Mouse (Mus musculus): ENCODE results near the gene Camta2. TPM values are rescaled to one million over a fixed set of nuclear protein-coding genes. Genes with fewer than 3 reads are reported as not detected.
A peak's percentile ranks its signal among the peaks of the same experiment; 100 is the strongest.

Gene Camta2
- polyA plus RNA-seq, 1 experiment from 2014 or later = 14.4 TPM

GRCm38 (mm10) chr11:70651391-70651790, 36.5 kb downstream of the Camta2 start:
- no peak overlapping the region for H3K27ac ChIP-seq (ENCODE audit: low read depth, low read length)
- ATAC-seq (replicated peaks; ENCODE audit: insufficient number of reproducible peaks, low FRiP score, low TSS enrichment) = no peak
- H3K4me2 ChIP-seq = peak overlapping the region; percentile 27
- H3K36me3 ChIP-seq (ENCODE audit: control insufficient read depth, insufficient read depth, low read length) = peaks cover 31% of the 10 kb centered on the region
- no peaks in the 10 kb centered on the region for H3K9me3 ChIP-seq (replicated peaks; ENCODE audit: control insufficient read depth, low read length)
- WGBS (ENCODE audit: insufficient replicate concordance) = 66% methylated on average over 2 of the region's 2 CpGs
- peak overlapping the region; percentile 24; the same call in 1 of the 2 replicates for H3K9ac ChIP-seq (ENCODE audit: low read depth, low read length)
- H3K4me3 ChIP-seq (ENCODE audit: low read depth, low read length) = peak overlapping the region; percentile 11; the same call in 1 of the 2 replicates
- H3K27me3 ChIP-seq (ENCODE audit: control insufficient read depth, insufficient read depth, low read length) = no peaks in the 10 kb centered on the region
- peaks cover 35% of the 10 kb centered on the region for H3K4me1 ChIP-seq (ENCODE audit: control insufficient read depth, insufficient read depth, low read length)

DNA sequence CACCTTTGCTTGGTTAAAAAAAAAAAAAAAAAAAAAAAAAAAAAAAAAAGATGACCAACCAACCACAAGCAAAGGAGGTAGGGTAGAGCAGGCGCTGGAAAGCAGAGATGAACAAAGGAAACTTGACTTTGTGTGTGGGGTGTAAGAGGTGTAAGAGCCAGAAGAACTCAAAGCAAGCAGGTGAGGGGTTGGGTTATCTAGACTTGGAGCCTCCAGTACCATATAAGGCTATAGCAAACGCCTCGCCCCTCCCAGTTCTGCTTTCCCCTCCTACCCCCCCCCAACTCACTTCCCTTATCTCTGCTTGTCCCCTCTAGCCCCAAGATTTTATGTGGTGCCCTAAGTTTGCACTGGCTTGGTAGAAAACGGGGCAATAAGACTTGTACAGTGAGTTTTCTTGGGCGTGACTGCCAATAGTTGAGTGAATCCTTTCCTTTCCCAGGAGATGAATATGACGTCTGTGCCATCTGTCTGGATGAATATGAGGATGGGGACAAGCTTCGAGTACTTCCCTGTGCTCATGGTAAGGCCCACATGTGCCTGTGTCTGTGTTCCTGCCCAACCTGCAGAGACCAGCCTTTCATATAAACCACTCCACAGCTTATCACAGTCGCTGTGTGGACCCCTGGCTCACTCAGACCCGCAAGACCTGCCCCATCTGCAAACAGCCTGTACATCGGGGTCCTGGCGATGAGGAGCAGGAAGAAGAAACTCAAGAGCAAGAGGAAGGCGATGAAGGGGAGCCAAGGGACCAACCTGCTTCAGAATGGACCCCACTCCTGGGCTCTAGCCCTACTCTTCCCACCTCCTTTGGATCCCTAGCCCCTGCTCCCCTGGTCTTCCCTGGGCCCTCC, 37.4 kb downstream of the Camta2 start:
- Histone ChIP-seq H3K4me1 (ENCODE audit: control insufficient read depth, insufficient read depth, low read length) (peaks cover 41% of the 10 kb centered on the region), H3K27me3 (ENCODE audit: control insufficient read depth, insufficient read depth, low read length) (no peaks in the 10 kb centered on the region), H3K4me2 (peak overlapping the region; percentile 23; the same call in 1 of the 2 replicates), H3K4me3 (ENCODE audit: low read depth, low read length) (0 out of 2 replicates have a peak overlapping the region, but pooled peaks have one; percentile 8), H3K9me3 (replicated peaks; ENCODE audit: control insufficient read depth, low read length) (no peaks in the 10 kb centered on the region), H3K36me3 (ENCODE audit: control insufficient read depth, insufficient read depth, low read length) (peaks cover 32% of the 10 kb centered on the region), H3K9ac (ENCODE audit: low read depth, low read length) (peak overlapping the region; percentile 8; the same call in 1 of the 2 replicates), H3K27ac (ENCODE audit: low read depth, low read length) (peak overlapping the region; percentile 4; the same call in 1 of the 2 replicates)
- ATAC-seq (replicated peaks; ENCODE audit: insufficient number of reproducible peaks, low FRiP score, low TSS enrichment) = no peak
- 68% methylated on average over 12 of the region's 12 CpGs for WGBS (ENCODE audit: insufficient replicate concordance)

DNA sequence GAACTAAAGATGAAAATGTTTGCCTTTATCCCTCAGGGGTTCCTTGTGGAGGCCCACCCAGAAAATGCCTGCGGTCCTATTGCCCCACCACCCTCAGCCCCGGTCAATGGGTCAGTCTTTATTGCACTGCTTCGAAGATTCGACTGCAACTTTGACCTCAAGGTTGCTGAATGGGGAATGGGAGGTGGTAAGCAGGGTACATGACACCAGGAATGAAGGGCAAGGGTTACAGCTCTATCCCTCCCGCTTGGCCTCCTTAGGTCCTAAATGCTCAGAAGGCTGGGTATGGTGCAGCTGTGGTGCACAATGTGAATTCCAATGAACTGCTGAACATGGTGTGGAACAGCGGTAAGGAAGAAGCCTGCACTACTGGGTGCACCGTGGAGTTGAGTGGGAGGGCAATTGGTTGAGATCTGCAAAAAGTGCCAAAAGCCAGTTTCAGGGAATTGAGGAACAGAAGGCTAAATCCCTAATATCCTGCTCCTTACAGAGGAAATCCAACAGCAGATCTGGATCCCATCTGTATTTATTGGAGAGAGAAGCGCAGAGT, 38.6 kb downstream of the Camta2 start:
- no peak overlapping the region for H3K9ac ChIP-seq (ENCODE audit: low read depth, low read length)
- H3K4me2 ChIP-seq = peak overlapping the region; percentile 93
- 85% methylated on average over 8 of the region's 8 CpGs for WGBS (ENCODE audit: insufficient replicate concordance)
- H3K27me3 ChIP-seq (ENCODE audit: control insufficient read depth, insufficient read depth, low read length) = no peaks in the 10 kb centered on the region
- ATAC-seq (replicated peaks; ENCODE audit: insufficient number of reproducible peaks, low FRiP score, low TSS enrichment) = no peak
- peaks cover 45% of the 10 kb centered on the region for H3K36me3 ChIP-seq (ENCODE audit: control insufficient read depth, insufficient read depth, low read length)
- peaks cover 44% of the 10 kb centered on the region for H3K4me1 ChIP-seq (ENCODE audit: control insufficient read depth, insufficient read depth, low read length)
- H3K4me3 ChIP-seq (ENCODE audit: low read depth, low read length) = peak overlapping the region; percentile 76
- no peaks in the 10 kb centered on the region for H3K9me3 ChIP-seq (replicated peaks; ENCODE audit: control insufficient read depth, low read length)
- H3K27ac ChIP-seq (ENCODE audit: low read depth, low read length) = no peak overlapping the region

DNA sequence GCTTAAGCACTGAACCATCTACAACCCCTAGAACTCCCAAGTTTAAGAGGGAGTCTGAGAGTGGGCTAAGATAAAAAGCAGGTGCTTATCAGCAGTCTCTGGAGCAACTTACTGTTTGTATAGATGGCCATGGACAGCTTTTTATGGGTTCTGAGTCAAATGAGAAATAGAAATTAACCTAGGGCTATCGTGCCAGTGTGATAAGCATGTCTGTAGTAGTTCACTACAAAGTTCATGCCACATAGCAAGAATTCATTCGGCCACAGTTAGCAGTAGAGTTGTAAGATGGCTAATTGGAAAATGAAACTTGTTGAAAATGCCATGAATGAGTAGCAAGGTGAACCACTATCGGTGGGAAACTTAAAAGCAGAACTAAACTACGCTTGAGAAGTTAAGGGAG, 39.4 kb downstream of the Camta2 start:
- H3K4me3 ChIP-seq (ENCODE audit: low read depth, low read length) = peak overlapping the region; percentile 76
- H3K4me1 ChIP-seq (ENCODE audit: control insufficient read depth, insufficient read depth, low read length) = peaks cover 44% of the 10 kb centered on the region
- H3K9me3 ChIP-seq (replicated peaks; ENCODE audit: control insufficient read depth, low read length) = no peaks in the 10 kb centered on the region
- WGBS (ENCODE audit: insufficient replicate concordance) = 71% methylated on average over 4 of the region's 4 CpGs
- peak overlapping the region; percentile 91; the same call in 1 of the 2 replicates for H3K9ac ChIP-seq (ENCODE audit: low read depth, low read length)
- no peak for ATAC-seq (replicated peaks; ENCODE audit: insufficient number of reproducible peaks, low FRiP score, low TSS enrichment)
- H3K27me3 ChIP-seq (ENCODE audit: control insufficient read depth, insufficient read depth, low read length) = no peaks in the 10 kb centered on the region
- peak overlapping the region; percentile 93 for H3K4me2 ChIP-seq
- H3K36me3 ChIP-seq (ENCODE audit: control insufficient read depth, insufficient read depth, low read length) = peaks cover 47% of the 10 kb centered on the region
- no peak overlapping the region for H3K27ac ChIP-seq (ENCODE audit: low read depth, low read length)

DNA sequence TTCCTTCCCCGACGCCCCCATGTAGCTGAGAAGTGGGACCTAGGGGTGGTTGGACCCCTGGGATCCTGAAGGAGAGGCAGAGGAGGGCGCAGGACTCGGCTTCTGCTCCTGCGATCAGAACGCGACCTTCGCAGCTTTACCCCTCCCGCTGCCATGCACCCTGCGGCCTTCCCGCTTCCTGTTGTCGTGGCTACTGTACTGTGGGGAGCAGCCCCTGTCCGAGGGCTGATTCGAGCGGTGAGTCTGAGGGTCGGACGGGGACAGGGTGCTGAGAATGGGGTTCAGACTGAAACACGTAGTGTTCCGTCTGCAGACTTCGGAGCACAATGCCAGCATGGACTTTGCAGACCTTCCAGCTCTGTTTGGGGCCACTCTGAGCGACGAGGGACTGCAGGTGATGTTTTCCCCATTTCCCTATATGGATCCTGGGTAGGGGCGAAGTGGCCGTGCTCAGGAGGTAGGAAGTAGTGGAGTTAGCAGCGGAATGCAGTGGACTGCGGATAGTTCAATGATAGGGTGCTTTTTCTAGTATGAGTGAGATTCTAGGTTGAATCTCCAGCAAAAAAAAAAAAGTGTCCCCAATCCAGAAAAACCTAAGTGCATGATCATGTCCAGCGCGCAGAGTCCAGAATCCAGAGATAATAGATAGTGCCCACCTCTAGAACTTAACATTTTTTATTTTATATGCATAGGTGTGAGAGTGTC, 40.0 kb downstream of the Camta2 start:
- Histone ChIP-seq H3K27me3 (ENCODE audit: control insufficient read depth, insufficient read depth, low read length) (no peaks in the 10 kb centered on the region), H3K27ac (ENCODE audit: low read depth, low read length) (peak overlapping the region; percentile 94), H3K9me3 (replicated peaks; ENCODE audit: control insufficient read depth, low read length) (no peaks in the 10 kb centered on the region), H3K4me3 (ENCODE audit: low read depth, low read length) (peak overlapping the region; percentile 76), H3K9ac (ENCODE audit: low read depth, low read length) (peak overlapping the region; percentile 91), H3K4me2 (peak overlapping the region; percentile 93), H3K36me3 (ENCODE audit: control insufficient read depth, insufficient read depth, low read length) (peaks cover 47% of the 10 kb centered on the region), H3K4me1 (ENCODE audit: control insufficient read depth, insufficient read depth, low read length) (peaks cover 44% of the 10 kb centered on the region)
- ATAC-seq (replicated peaks; ENCODE audit: insufficient number of reproducible peaks, low FRiP score, low TSS enrichment) = peak; percentile 23; the same call in 1 of the 2 replicates
- whole genome bisulfite sequencing (ENCODE audit: insufficient replicate concordance) = 2% methylated on average over 28 of the region's 28 CpGs

- Histone ChIP-seq H3K9me3 (replicated peaks; ENCODE audit: control insufficient read depth, low read length) (no peaks in the 10 kb centered on the region), H3K27me3 (ENCODE audit: control insufficient read depth, insufficient read depth, low read length) (no peaks in the 10 kb centered on the region), H3K9ac (ENCODE audit: low read depth, low read length) (peak within 1 kb of the TSS; percentile 91), H3K4me1 (ENCODE audit: control insufficient read depth, insufficient read depth, low read length) (peaks cover 35% of the 10 kb centered on the region), H3K27ac (ENCODE audit: low read depth, low read length) (peak within 1 kb of the TSS; percentile 94), H3K4me2 (peak within 1 kb of the TSS; percentile 93), H3K4me3 (ENCODE audit: low read depth, low read length) (peak within 1 kb of the TSS; percentile 76), H3K36me3 (ENCODE audit: control insufficient read depth, insufficient read depth, low read length) (peaks cover 42% of the 10 kb centered on the region)
- ATAC-seq (replicated peaks; ENCODE audit: insufficient number of reproducible peaks, low FRiP score, low TSS enrichment) = peak; percentile 83
- WGBS (ENCODE audit: insufficient replicate concordance) = under 1% methylated on average over 63 of the region's 63 CpGs
Measured at GRCm38 (mm10) chr11:70646691-70647650, 40.9 kb downstream of the Camta2 start, which contains the start of the genes Rnf167 and Slc25a11. TSS of gene Rnf167 (plus strand) at chr11:70647235. TSS of gene Slc25a11 (minus strand) at chr11:70647479.

GRCm38 (mm10) chr11:70646259-70646555, 41.7 kb downstream of the Camta2 start:
- 31% methylated on average over 3 of the region's 3 CpGs for WGBS (ENCODE audit: insufficient replicate concordance)
- ATAC-seq (replicated peaks; ENCODE audit: insufficient number of reproducible peaks, low FRiP score, low TSS enrichment) = no peak

More at GRCm38 (mm10) chr11:70646259-70646555, 41.7 kb downstream of the Camta2 start:
- H3K4me3 ChIP-seq (ENCODE audit: low read depth, low read length) = peak overlapping the region; percentile 76
- H3K27ac ChIP-seq (ENCODE audit: low read depth, low read length) = peak overlapping the region; percentile 90
- H3K4me1 ChIP-seq (ENCODE audit: control insufficient read depth, insufficient read depth, low read length) = peaks cover 30% of the 10 kb centered on the region
- peaks cover 37% of the 10 kb centered on the region for H3K36me3 ChIP-seq (ENCODE audit: control insufficient read depth, insufficient read depth, low read length)
- H3K27me3 ChIP-seq (ENCODE audit: control insufficient read depth, insufficient read depth, low read length) = no peaks in the 10 kb centered on the region
- H3K9me3 ChIP-seq (replicated peaks; ENCODE audit: control insufficient read depth, low read length) = no peaks in the 10 kb centered on the region
- peak overlapping the region; percentile 88 for H3K9ac ChIP-seq (ENCODE audit: low read depth, low read length)
- H3K4me2 ChIP-seq = peak overlapping the region; percentile 76

All from heart, embryonic 11.5 days (tissue).